Mouse (Mus musculus) lung, embryonic 14.5 days (tissue): Measurements from ENCODE around the gene Cog4. TPM values are rescaled to one million over a fixed set of nuclear protein-coding genes. Genes with fewer than 3 reads are reported as not detected.

Experiments
- ATAC-seq: fragments of 200-750 bp; cut with Nextera tagmentation; 2 replicates; pipeline ENCODE4 v1.8.0; 2017; ENCODE audit warnings: mild to moderate bottlenecking, moderate TSS enrichment, moderate library complexity; ENCODE audit not compliant: insufficient read depth
- DNase-seq: peaks from one replicate; pipeline ENCODE4 v3.0.0-alpha.2; 2015
- H3K27ac ChIP-seq: fragments of 300-500 bp; sonication (generic); 2 replicates; pipeline ENCODE4 v1.5.1; 2014; ENCODE audit warnings: low read depth, mild to moderate bottlenecking, moderate library complexity
- H3K27me3 ChIP-seq: fragments of 300-500 bp; sonication (generic); 2 replicates; pipeline ENCODE4 v1.6.1; 2014; ENCODE audit warnings: low read length, control low read depth; ENCODE audit not compliant: insufficient read depth
- H3K36me3 ChIP-seq: fragments of 300-500 bp; sonication (generic); 2 replicates; pipeline ENCODE4 v1.6.1; 2014; ENCODE audit warnings: control low read depth; ENCODE audit not compliant: insufficient read depth
- H3K4me1 ChIP-seq: fragments of 300-500 bp; sonication (generic); 2 replicates; pipeline ENCODE4 v1.6.1; 2014; ENCODE audit warnings: antibody characterized with exemption, control low read depth; ENCODE audit not compliant: insufficient read depth
- H3K4me2 ChIP-seq: fragments of 300-500 bp; sonication (generic); 2 replicates; pipeline ENCODE4 v1.6.1; 2014; ENCODE audit warnings: mild to moderate bottlenecking
- H3K4me3 ChIP-seq: fragments of 300-500 bp; sonication (generic); 2 replicates; pipeline ENCODE4 v1.5.1; 2014; ENCODE audit warnings: low read depth, low read length
- H3K9ac ChIP-seq: fragments of 300-500 bp; sonication (generic); 2 replicates; pipeline ENCODE4 v1.6.1; 2014
- H3K9me3 ChIP-seq: fragments of 300-500 bp; sonication (generic); 2 replicates; pipeline ENCODE4 v1.6.1; 2016; ENCODE audit warnings: low read depth, low read length, control low read depth
- CTCF ChIP-seq: IDR thresholded peaks from 2 replicates; pipeline ENCODE4 v1.5.1; 2016; ENCODE audit warnings: antibody characterized with exemption, low read depth
- WGBS: fragments of 180-500 bp; shearing (Covaris S2); extraction: QIAGEN DNeasy Blood & Tissue Kit; methylation state at CpG from one replicate; pipeline ENCODE4 v1.1.7; 2014; 5-methylcytosine and 5-hydroxymethylcytosine counted together
- polyA plus RNA-seq: library from polyadenylated mRNA; unstranded; fragments of >200 nt; fragmentation: Nextera tagmentation; extraction: Ambion mirVana; gene quantifications from 2 replicates; pipeline ENCODE4 v1.2.1, GENCODE M21; 2014

The Cog4 gene
- polyA plus RNA-seq, 1 experiment from 2014 or later, result 70.9 TPM

- Histone ChIP-seq H3K9ac (no peak overlapping the region), H3K27ac (no peak overlapping the region), H3K4me1 (no peaks in the 10 kb centered on the region; the same call in 1 of the 2 replicates), H3K4me2 (no peak overlapping the region), H3K36me3 (peaks cover 32% of the 10 kb centered on the region; the same call in 1 of the 2 replicates), H3K4me3 (no peak overlapping the region), H3K9me3 (no peaks in the 10 kb centered on the region), H3K27me3 (no peaks in the 10 kb centered on the region)
- TF ChIP-seq CTCF, result no peak
- DNase-seq (peak; percentile 5), ATAC-seq (no peak; the same call in 1 of the 2 replicates)
- WGBS, result 54% methylated on average over 12 of the region's 12 CpGs
Observed at GRCm38 (mm10) chr8:110889904-110890470, 43.6 kb downstream of the Cog4 start.

GRCm38 (mm10) chr8:110892040-110892439, 45.6 kb downstream of the Cog4 start:
- Histone ChIP-seq H3K4me1 (no peaks in the 10 kb centered on the region; the same call in 1 of the 2 replicates), H3K4me2 (no peak overlapping the region), H3K4me3 (no peak overlapping the region), H3K27ac (no peak overlapping the region), H3K9me3 (no peaks in the 10 kb centered on the region), H3K36me3 (peaks cover 19% of the 10 kb centered on the region; the same call in 1 of the 2 replicates), H3K9ac (no peak overlapping the region), H3K27me3 (no peaks in the 10 kb centered on the region)
- no peak for TF ChIP-seq CTCF
- 84% methylated on average over 7 of the region's 7 CpGs for WGBS
- ATAC-seq (no peak), DNase-seq (no peak)

- ATAC-seq (no peak), DNase-seq (no peak)
- Histone ChIP-seq H3K36me3 (0 out of 2 replicates have a peak, but pooled peaks cover 13% of the 10 kb centered on the region), H3K27me3 (no peaks in the 10 kb centered on the region), H3K4me1 (no peaks in the 10 kb centered on the region; the same call in 1 of the 2 replicates), H3K9ac (no peak overlapping the region), H3K27ac (no peak overlapping the region), H3K4me2 (no peak overlapping the region), H3K4me3 (no peak overlapping the region), H3K9me3 (no peaks in the 10 kb centered on the region)
- WGBS, result 97% methylated on average over 2 of the region's 2 CpGs
- TF ChIP-seq CTCF, result no peak
Observed at GRCm38 (mm10) chr8:110892913-110893312, 46.5 kb downstream of the Cog4 start.

DNA sequence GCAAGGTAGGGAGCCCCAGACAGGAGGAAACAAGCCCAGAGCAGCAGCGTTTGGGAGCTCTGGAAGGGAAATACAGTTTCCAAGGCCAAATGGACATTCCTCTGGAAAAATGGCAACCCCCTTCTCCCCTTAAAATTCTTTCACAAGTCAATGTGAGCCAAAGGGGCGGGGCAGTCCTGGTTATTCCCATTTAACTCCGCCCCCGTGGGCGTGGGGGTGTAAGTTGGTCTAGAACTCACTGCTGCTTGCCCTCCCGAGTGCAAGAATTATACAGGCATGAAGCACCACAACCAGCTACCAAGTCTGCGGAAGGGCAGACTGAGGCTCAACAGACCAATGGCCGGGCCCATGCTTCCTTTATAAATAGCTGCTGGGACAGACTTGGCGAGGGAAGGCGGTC, 48.5 kb downstream of the Cog4 start:
- Histone ChIP-seq H3K9me3 (no peaks in the 10 kb centered on the region), H3K4me2 (no peak overlapping the region), H3K9ac (no peak overlapping the region), H3K27ac (no peak overlapping the region), H3K27me3 (no peaks in the 10 kb centered on the region), H3K36me3 (0 out of 2 replicates have a peak, but pooled peaks cover 3% of the 10 kb centered on the region), H3K4me1 (no peaks in the 10 kb centered on the region; the same call in 1 of the 2 replicates), H3K4me3 (no peak overlapping the region)
- WGBS, result 84% methylated on average over 10 of the region's 10 CpGs
- DNase-seq, result no peak
- no peak for ATAC-seq
- no peak for TF ChIP-seq CTCF

DNA sequence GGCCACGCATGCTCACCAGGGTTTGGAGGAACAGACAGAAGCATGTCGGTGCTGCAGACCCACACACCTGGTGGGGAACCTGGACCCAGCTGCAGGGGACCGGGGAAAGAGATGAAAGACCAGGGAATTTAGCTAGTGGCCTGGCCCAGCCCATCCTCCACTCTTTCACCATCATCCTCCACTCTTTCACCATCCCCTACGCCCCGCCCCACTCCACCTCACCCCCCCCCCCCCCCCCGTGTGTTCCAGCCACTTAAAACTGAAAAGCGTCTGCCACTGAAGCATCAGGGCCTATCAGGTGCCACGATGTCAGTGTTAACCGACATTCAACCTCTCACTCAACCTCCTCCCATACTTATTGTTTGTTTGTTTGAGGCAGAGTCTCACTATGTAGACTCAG, 48.9 kb downstream of the Cog4 start:
- ATAC-seq, result no peak
- 57% methylated on average over 9 of the region's 9 CpGs for WGBS

DNA sequence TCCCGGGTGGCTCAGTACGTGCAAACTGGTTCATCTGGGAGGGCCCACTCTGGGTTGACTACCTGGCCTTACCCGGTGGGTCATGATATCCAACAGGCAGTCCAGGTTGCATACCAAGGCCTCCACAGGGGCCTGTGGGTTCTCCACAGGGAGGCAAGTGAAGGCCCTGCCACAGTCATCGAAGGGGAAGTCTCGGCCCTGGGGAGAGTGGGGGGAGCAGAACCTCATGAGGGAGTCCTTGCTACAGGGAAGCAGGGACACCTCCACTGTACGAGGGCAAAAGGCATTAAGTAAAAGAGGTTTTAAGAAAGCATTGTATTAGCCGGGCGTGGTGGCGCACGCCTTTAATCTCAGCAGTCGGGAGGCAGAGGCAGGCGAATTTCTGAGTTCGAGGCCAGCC, 49.4 kb downstream of the Cog4 start:
- Histone ChIP-seq H3K27me3 (no peaks in the 10 kb centered on the region), H3K4me3 (no peak overlapping the region), H3K4me2 (no peak overlapping the region), H3K36me3 (0 out of 2 replicates have a peak, but pooled peaks cover 3% of the 10 kb centered on the region), H3K9ac (no peak overlapping the region), H3K9me3 (no peaks in the 10 kb centered on the region), H3K4me1 (no peaks in the 10 kb centered on the region), H3K27ac (no peak overlapping the region)
- no peak for ATAC-seq
- DNase-seq, result no peak
- 89% methylated on average over 13 of the region's 13 CpGs for WGBS
- TF ChIP-seq CTCF, result no peak

More for the DNA sequence above, 48.9 kb downstream of the Cog4 start:
- Histone ChIP-seq H3K27me3 (no peaks in the 10 kb centered on the region), H3K27ac (no peak overlapping the region), H3K4me3 (no peak overlapping the region), H3K9ac (no peak overlapping the region), H3K4me1 (no peaks in the 10 kb centered on the region; the same call in 1 of the 2 replicates), H3K9me3 (no peaks in the 10 kb centered on the region), H3K4me2 (no peak overlapping the region), H3K36me3 (0 out of 2 replicates have a peak, but pooled peaks cover 3% of the 10 kb centered on the region)
- no peak for TF ChIP-seq CTCF
- no peak for DNase-seq

- Histone ChIP-seq H3K27ac (no peak overlapping the region), H3K9me3 (no peaks in the 10 kb centered on the region), H3K4me2 (no peak overlapping the region), H3K9ac (no peak overlapping the region), H3K4me1 (no peaks in the 10 kb centered on the region), H3K4me3 (no peak overlapping the region), H3K36me3 (0 out of 2 replicates have a peak, but pooled peaks cover 3% of the 10 kb centered on the region), H3K27me3 (no peaks in the 10 kb centered on the region)
- ATAC-seq (no peak), DNase-seq (no peak)
- WGBS, result 86% methylated on average over 6 of the region's 6 CpGs
- TF ChIP-seq CTCF, result no peak
Observed at GRCm38 (mm10) chr8:110897495-110897894, 51.1 kb downstream of the Cog4 start.
